Mouse (Mus musculus) ES-Bruce4 (cell line): ENCODE data around the gene Slc48a1.

Experiments used
- CTCF ChIP-seq: IDR thresholded peaks from one replicate; pipeline ENCODE4 v1.8.1; 2011; ENCODE audit warnings: low read depth, low read length
- EP300 ChIP-seq: IDR thresholded peaks from 2 replicates; pipeline ENCODE4 v1.6.1; 2011; ENCODE audit warnings: low read depth, low read length; ENCODE audit not compliant: insufficient read depth
- POLR2A ChIP-seq: IDR thresholded peaks from one replicate; pipeline ENCODE4 v1.8.1; 2011; ENCODE audit warnings: low read length; ENCODE audit not compliant: insufficient read depth

DNA sequence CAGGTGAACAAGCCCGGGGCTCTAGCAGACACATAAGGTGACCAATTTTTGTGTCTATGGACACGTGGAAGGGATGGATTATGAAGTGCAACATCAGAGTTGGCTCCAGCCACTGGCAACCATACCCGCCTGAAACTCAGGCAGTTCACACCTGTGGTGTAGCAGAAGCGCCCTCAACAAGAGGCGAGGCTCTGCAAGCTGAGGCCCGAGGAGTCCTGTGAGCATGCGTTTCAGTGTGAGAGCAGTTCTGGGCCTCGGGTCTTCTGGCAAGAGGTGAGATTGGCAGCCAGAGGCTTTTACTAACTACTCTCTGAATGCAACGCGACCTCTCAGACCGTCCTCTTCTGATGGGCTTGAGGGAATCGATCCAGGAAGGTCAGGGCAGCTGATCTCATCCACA lies 36.7 kb upstream of the Slc48a1 start:
- TF ChIP-seq POLR2A (no peak), CTCF (no peak), EP300 (no peak)
